Mouse (Mus musculus) right cerebral cortex, postnatal 14 days (tissue): ENCODE results near the gene Elmsan1.
A peak's percentile ranks its signal among the peaks of the same experiment; 100 is the strongest.

Experiments used
- DNase-seq: peaks from one replicate; pipeline ENCODE4 v3.0.0; 2022

Elmsan1 gene

DNA sequence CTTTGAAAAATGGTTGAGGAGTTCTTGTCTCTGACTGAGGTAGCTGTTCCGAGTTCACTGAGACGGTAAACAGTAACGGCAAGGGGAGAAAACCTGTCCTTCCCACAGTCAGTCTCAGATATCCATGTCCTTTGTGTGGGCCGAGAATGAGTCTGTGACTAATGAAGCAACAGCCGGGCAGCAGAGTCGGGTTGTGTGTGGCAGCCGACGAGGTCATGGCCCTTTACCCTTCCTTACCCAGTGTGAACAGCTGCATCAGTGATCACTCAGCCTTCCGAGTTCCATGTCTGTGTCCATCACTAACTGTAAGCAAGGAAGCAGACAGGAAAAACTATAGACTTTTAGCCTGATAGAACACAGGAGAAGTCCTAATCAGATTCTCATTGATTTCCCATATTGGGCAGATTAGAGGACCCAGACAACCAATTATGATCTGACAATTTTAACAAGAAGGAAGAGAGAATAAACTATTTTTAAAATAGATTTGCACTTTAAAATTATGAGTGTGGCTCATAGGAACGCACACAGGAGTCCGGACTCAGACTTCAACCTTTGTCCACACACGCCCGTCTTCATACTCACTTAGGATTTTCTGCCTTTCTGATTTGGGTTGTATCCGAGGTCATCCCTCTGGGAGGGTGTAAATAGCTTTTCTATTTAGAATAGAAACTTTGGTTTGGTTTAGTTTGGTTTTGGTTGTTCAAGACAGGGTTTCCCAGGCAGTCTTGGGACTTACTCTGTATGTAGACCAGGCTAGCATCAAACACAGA is 76.2 kb downstream of the Elmsan1 start:
- no peak for DNase-seq

DNA sequence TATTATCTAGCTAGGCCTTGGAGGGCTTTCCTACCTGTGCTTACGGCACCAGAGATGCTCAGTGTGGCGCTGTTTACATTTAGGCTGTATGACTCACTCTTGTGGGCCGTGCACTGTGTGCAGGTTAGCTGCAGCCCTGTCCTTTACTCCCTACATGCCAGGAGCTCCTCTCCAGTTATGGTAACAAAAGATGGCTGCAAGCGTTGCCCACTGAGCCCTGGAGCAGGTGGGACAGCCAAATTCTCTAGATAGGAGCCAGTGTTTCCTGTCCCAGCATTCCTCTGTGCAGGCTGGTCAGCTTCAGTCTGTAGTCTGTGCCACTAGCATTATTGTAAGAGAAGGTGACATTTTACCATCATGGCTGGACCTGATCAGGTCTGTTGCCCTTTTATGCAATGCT is 77.4 kb downstream of the Elmsan1 start:
- DNase-seq = no peak

DNA sequence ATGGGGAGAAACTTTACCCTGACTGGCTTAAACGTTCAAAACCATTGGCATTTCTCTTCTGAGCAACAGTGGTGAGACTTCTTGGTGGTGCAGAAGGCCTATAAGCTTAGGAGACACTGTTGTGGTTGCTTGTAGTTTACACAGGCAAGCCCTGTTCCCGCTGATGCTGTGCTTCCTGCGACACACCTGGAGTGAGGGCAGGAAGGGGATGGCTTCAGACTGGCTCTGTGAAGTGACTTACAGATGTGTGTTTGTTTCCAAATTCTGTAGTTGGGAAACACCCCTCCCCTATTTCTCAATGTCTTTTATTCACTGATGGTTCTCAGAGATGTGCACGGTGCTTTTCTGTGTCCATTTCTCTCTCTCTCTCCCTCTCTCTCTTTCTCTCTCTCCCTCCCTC is 78.5 kb downstream of the Elmsan1 start:
- no peak for DNase-seq

DNA sequence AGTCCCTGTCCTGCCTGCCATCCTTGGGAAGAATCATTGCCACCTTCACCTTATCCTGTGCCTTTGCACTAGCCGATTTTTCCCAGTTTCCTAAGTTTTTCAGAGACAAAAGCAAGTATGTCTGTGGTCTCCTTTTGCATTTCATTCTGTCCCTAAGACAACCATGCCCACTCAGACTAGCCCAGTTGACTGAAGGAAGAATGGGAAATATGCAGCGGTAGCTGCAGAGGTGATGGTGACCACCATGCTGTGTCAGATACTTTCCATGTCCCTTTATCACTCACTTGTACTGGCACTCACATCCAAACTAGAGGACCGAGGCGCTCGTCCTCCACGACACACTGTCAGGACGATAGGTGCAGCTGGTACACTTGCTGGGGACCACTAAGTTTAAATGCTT is 81.5 kb downstream of the Elmsan1 start:
- no peak for DNase-seq

DNA sequence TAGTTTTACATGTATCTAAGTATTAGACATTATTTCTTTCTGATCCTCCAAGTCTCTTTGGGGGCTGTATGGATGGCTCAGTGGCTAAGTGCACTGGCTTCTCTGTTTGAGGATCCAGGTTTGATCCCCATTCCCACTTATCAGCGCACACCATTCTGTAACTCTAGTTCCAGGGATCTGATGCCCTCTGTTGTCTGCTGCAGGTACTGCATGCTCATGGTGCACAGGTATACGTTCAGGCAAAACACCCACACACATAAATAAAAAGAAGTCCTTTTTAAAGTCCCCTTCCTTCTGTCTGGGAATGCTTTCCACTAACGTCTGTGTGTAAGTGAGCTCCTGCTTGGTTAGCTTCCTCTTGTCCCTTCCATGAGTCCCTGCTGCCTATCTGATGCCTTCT is 86.4 kb downstream of the Elmsan1 start:
- DNase-seq = no peak

DNA sequence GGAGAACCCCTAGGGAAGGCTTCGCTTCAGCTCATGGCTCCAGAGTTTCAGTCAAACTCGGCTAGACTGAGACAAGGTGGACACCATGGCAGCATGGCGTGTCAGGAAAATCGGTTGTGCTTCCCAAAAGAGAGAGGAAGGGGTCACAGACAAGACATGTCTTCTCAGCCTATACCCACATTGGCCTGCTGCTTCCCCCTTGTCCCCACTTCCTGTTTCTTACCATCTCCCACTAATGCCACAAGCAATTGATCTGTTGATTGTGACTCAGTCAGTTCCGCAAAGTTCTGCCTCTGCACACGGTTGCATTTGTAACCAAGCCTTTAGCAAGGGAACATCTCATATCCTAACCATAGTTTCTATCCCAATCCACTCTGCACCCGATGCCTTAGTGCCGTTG is 88.8 kb downstream of the Elmsan1 start:
- no peak for DNase-seq

DNA sequence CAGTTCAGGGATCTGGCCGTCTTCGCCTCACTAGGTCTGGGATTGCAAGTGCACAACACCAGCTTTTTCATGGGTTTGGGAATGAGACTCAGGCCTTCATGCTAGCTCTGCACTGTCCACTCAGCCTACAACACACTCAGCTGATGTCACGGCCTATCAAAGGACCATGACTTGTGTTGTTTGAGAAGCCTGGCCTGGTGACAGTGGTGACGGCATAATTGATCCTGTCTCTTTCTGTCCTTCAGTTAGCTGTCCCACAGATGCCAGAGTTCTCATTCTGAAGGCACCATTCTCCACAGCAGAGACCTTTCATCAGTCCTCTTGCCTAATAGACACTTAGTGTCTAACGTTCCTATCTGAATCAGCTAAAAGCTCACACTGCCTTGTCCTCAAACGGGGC is 90.1 kb downstream of the Elmsan1 start:
- no peak for DNase-seq

DNA sequence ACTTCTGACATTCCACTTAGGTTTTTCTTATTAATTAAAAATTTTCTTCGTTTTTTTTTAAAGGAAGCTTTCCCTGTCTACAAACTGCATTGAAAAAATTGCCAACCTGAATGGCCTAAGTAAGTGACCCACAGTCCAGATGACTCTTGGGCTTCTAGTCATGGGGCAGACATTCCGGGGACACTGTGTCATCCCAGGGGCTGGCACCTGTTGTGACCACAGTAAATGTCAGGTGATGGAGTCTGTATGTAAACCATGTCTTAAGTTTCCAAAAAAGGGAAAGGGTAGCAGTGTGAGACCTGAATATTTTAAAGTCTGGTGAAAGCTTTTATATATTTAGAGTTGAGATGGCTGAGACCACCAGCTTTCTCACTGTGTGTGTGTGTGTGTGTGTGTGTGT is 91.8 kb downstream of the Elmsan1 start:
- no peak for DNase-seq

DNA sequence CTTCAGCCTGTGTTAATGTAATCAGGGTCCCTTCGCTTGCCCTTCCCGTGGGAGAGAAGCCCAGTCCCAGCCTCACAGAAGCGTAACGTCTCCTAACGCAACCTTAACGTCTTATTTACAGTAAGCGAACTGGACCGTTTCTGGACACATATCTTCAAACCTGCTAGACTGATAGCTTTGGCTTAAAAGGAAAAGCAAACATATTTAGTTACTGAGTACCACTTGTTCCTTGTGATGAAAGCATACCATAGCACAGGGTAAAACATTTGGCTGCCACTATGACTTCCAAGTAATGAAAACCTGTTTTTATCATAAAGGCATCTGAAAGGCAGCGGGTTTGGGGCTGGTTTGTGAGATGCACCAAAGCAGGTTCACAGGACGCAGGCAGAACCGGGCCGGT is 92.8 kb downstream of the Elmsan1 start:
- no peak for DNase-seq

DNA sequence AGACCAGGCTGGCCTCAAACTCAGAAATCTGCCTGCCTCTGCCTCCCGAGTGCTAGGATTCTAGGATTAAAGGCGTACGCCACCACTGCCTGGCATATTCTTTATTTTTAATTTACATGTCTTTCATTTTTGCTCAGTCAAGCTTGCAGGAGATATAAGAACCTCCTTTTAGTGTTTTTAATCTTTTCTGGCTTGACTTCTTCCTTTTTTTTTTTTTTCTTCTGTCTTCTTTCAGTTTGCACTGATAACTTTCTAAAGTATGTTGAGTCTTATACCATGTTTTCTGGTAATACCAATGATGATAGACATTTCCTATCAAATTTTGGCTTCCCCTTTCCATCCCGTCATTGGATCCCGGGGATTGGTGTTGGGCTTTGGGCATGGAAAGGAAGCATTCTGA is 99.1 kb downstream of the Elmsan1 start:
- no peak for DNase-seq

DNA sequence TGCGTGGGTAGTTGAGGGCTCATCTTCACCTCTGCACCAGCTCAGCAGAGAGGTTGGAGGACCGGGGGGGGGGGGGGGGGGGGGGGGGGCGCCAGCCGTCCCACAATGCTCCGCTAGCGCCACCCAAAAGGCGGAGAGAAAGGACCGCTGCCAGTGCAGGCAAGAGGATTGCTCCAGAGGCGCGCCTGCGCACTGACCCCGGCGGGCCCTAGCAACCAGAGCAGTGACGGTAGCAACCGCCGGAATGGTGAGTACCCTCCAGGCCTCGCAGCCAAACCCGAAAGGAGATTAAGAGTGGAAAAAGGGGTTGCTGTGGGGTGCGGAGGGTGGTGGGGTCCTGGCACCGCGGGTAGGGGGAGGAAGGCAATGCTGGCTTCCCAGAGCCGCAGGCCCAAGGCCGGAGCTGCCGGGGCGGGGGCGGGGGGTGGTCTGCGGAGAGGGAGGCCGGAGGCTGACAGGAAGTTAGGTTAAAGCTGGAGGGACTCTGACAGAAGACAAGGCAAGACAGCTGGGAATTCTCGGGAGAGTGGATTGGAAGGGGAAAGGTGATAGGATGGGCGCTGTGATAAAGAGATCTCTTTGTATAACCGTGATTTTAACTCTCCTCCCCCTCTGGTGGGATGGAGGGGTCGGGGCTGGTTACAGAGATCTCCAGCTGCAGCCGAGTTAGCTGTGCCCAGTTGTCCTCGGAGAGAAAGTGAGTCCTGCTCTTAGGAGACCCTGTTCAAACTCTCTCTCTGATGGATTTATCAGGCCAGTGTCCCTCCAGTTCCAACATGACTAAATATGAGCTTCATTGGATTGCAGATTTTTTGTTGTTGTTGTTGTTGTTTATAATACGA is 104.3 kb downstream of the Elmsan1 start, which contains the start of gene Dnal1:
TSS of gene Dnal1 (plus strand) at position 214 of the 842 bp plus-strand sequence.
- DNase-seq = peak; percentile 92

DNA sequence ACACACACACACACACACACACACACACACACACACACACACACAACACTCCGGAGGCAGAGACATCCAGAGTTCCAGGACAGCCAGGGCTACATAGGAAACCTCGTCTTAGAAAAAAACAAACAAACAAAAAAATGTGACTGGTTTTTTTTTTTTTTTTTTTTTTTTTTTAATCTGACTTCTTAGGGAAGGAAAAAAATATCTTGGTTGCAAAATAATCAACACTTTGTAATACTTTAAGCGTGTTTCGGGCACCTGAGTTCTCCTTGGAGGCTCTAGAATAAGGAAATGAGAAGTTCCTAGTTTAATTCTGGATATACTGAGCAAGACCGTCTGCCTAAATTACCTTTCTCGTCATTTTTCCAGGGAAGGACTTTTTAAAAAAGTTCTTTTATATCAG is 105.0 kb downstream of the Elmsan1 start:
- DNase-seq = no peak

DNA sequence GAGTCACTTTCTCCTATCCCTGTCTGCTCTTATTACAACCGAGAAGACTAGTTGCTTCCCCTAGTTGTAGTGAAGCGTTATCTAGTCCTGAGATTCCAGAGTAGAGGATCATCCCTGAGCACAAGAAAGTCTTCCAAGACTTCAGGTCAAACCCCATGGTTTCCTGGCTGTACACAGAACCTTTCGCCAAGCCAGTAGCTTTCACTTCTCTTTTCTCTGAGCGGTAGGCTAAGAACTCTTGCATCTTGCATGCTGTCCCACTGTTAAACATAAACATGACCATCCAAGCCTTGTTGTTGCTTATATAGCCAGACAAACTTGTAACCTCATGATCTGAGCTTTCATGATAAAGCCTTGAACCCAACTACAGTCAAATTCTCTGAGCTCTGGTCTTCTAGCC is 107.9 kb downstream of the Elmsan1 start:
- no peak for DNase-seq

DNA sequence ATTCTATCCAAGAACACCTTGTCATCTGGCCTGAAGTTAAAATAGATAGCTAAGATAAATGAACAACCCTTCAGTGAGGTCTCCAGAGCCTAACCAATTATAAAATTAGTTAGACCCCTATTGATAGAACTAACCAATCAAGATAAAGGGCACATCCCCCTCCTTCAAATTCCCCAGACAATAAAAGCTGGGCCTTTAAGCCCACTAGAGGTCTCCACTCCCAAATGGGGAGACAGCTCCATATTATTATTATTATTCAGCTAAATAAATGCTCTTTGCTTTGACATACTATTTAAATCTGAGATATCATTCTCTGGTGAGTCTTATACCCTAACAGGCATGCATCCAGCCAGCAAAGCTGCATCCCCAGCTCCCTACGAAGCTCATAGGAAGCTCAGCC is 108.8 kb downstream of the Elmsan1 start:
- DNase-seq = no peak

DNA sequence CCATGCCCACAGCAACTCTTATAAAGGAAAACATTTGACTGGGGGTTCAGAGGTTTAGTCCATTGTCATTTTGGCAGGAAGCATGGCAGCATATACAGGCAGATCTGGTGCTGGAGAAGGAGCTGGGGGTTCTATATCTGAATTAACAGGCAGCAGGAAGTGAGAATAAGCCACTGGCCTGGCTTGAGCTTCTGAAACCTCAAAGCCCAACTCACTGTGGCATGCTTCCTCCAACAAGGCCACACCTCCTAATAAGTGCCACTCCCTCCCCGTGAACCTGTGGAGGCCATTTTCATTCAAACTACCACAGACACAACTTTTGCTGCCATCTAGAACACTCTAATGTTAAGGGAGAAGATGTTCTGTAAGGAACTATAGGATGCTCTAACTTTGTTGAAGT is 111.0 kb downstream of the Elmsan1 start:
- no peak for DNase-seq

DNA sequence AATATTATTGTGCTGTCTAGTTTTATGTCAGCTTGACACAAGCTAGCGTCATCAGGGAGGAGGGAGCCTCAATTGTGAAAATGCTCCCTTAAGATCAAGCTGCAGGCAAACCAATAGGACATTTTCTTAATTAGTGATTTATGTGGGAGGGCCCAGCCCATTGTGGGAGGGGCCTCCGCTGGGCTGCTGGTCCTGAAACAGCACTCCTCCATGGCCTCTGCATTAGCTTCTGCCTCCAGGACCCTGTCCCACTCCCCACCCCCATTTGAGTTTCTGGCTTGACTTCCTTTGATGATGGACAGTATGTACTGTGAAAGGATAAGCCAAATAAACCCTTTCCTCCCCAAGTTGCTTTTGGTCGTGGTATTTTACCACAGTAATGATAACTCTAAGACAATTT is 111.7 kb downstream of the Elmsan1 start:
- DNase-seq = no peak

DNA sequence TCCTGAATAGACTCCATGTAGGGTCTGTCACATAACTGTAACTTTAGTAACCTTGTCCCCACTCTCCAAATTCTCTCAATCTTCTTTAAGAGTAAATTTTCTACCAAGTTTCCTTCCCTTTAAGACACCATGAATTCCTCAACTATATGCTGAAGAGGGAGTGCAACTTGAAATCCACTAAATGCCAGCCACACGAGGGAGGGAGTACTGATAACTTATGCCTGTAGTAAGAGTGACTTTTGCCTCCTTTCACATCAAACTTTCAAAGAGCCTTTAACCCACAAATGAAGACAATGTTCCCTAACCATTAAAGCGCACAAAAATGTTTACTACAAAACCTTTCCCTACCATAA is 117.2 kb downstream of the Elmsan1 start:
- no peak for DNase-seq

DNA sequence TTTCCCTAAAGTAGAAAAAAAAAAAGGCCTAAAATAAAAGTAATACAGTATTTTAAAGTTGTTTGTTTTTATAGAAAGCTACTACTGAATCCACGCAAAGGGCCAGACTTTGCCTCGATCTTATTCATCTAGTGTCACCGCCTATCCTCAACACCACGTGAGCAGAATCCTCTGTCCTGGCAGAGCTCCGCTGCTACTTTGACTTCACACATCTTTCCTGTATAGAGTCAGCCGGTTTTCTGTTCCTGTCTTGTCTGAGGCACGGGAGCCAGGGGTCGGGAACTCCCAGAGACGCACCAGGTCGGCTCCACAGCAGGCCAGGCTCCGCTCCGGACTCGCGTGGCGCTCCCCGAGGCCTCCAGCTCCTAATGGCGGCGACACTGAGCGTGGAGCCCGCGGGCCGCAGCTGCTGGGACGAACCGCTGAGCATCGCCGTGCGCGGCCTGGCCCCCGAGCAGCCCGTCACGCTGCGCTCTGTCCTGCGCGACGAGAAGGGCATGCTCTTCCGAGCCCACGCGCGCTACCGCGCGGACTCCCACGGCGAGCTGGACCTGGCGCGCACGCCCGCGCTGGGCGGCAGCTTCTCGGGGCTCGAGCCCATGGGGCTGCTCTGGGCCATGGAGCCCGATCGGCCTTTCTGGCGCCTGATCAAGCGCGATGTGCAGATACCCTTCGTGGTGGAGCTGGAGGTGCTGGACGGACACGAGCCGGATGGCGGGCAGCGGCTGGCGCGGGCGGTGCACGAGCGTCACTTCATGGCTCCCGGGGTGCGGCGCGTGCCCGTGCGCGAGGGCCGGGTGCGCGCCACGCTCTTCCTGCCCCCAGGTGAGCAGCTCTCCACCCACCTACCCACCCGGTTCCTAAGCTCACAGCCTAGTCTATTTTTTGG is 117.8 kb downstream of the Elmsan1 start, which contains the start of gene Acot6:
TSS of gene Acot6 (plus strand) at position 51 of the 889 bp plus-strand sequence.
- DNase-seq = peak; percentile 40

DNA sequence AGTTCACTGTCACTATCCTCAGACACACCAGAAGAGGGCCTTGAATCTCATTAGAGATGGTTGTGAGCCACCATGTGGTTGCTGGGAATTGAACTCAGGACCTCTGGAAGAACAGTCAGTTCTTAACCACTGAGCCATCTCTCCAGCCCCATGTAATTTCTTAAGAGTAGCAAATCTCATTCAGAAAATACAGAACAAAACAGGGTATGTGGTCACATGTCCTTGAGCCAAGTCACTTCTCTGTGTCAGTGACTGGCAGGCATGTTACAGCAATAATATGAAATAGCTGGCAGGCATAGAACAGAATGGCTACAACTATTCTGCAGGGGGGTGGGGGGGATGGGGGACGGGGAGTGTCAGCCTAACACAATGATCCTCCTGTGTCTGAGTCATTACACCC is 118.6 kb downstream of the Elmsan1 start:
- DNase-seq = no peak

DNA sequence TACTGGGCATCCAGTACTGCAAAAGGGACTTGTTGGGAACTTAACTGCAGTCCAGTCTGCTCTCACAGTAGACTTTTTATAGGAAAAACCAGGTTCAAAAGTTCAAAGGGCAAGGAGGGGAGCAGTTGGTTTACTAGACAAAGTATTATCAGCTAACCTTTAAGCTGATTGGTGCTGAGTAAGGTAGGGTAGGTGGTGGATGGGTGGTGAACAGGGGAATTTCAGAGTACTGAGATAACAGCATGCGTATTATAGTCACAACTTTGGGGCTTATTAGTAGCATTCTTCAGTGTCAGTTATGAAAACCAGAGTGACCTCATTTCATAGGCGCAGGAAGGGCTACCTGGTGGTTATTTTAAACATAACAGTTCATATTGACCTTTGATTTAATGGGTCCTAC is 119.1 kb downstream of the Elmsan1 start:
- no peak for DNase-seq
